ENCODE assay signal across 20 mouse cellular contexts in the genomic region with DNA sequence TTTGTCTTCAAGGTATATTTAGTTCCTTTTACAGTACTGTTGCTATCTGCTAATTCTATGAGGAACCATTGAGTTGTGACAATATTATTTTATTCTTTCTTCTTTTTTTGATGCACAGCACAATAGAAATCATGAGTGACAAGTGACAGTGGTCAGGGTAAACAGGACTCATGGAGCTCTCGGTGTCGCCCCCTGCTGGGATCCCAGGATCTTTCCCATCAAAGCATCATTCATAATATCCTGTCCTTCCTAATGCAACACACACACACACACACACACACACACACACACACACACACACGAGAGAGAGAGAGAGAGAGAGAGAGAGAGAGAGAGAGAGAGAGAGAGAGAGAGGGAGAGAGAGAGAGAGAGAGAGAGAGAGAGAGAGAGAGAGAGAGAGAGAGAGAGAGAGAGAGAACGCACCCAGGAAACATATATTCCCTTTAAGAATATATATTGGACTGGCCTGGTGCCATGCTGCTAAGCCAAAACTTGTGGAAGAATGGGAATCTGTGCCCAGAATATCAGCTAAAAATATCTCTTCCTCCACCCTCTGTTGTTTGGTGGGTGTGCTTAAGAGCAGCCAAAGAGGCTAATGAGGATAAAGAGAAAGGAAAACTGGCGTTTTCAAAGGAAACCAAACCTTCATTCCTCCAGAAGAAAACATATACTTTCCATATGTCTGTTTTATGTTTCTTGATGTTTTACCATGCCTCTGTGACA.
A peak's percentile ranks its signal among the peaks of the same experiment; 100 is the strongest.
DNase-seq lines count a peak whose midpoint lies in the region; ATAC-seq and TF ChIP-seq lines count a peak whose summit lies in the region.
"Had no signal": no experiment of that assay in that cellular context is flagged by ENCODE, and none has a peak within 500 bp of the region (broad histone marks: within the 10 kb centered on the region; RNA-seq: fewer than 3 reads in every experiment).

No protein-coding gene starts in this region.

- 64% methylated on average over 4 of the region's 5 CpGs for WGBS in forebrain, postnatal 0 days
- 86% methylated on average over 4 of the region's 5 CpGs for WGBS in forebrain, embryonic 12.5 days
- WGBS in limb, embryonic 15.5 days, result 60% methylated on average over 4 of the region's 5 CpGs
- WGBS in kidney, embryonic 14.5 days, result 73% methylated on average over 5 of the region's 5 CpGs

- H3K27me3 ChIP-seq in forebrain, postnatal 0 days (ENCODE audit: insufficient read depth, low read length), result no peaks in the 10 kb centered on the region
- H3K27me3 ChIP-seq in forebrain, embryonic 12.5 days, result no peaks in the 10 kb centered on the region
- no peaks in the 10 kb centered on the region for H3K27me3 ChIP-seq in ES-Bruce4 (ENCODE audit: control insufficient read depth, insufficient read depth, low read length, poor library complexity, severe bottlenecking)
- no peaks in the 10 kb centered on the region for H3K27me3 ChIP-seq in limb, embryonic 15.5 days
- no peaks in the 10 kb centered on the region for H3K27me3 ChIP-seq in kidney, embryonic 14.5 days (ENCODE audit: control insufficient read depth, insufficient read depth, low read length)
- H3K27me3 ChIP-seq: liver, embryonic 15.5 days had no signal

- no peak for TF ChIP-seq EP300 in ES-Bruce4 (IDR thresholded peaks at IDR 0.05; ENCODE audit: insufficient read depth, low read depth, low read length)

- H3K27ac ChIP-seq in forebrain, postnatal 0 days (ENCODE audit: low read depth, low read length), result no peak overlapping the region
- no peak overlapping the region for H3K27ac ChIP-seq in forebrain, embryonic 12.5 days
- no peak overlapping the region for H3K27ac ChIP-seq in ES-Bruce4 (ENCODE audit: insufficient read depth, low read length)
- H3K27ac ChIP-seq in limb, embryonic 15.5 days, result 0 out of 2 replicates have a peak overlapping the region, but pooled peaks have one; percentile 17
- H3K27ac ChIP-seq in kidney, embryonic 14.5 days (ENCODE audit: low read depth, low read length), result no peak overlapping the region
- H3K27ac ChIP-seq: heart, embryonic 10.5 days; hindbrain, embryonic 15.5 days; liver, embryonic 15.5 days had no signal

- DNase-seq in forebrain, postnatal 0 days, result peak; percentile 85
- peak; percentile 63 for DNase-seq in brain, embryonic 14.5 days (ENCODE audit: low read depth)
- no peak for DNase-seq in gastrocnemius, adult 8-10 months (ENCODE audit: low spot score in 2 of 2)
- DNase-seq in thymus, postnatal 0 days (ENCODE audit: low spot score), result no peak
- DNase-seq: adrenal gland, adult 8-10 months; cerebellum, adult 9-11 months; gastrocnemius, postnatal 25 days; heart, postnatal 14 days; kidney, adult 11 months; kidney, postnatal 36 days; lung, postnatal 4 days; midbrain, embryonic 14.5 days had no signal

- TF ChIP-seq CTCF in forebrain, postnatal 0 days (IDR thresholded peaks at IDR 0.05; ENCODE audit: low read depth), result 0 out of 2 replicates have a peak, but pooled peaks have one; percentile 2
- TF ChIP-seq CTCF in ES-Bruce4 (IDR thresholded peaks at IDR 0.05; ENCODE audit: low read depth, low read length), result peak; percentile 29
- no peak for TF ChIP-seq CTCF in brain, embryonic 14.5 days (IDR thresholded peaks at IDR 0.05; ENCODE audit: borderline replicate concordance, extremely low read depth, insufficient read depth, insufficient read length)

- ATAC-seq in forebrain, postnatal 0 days, result peak; percentile 80
- ATAC-seq in forebrain, embryonic 12.5 days (ENCODE audit: low FRiP score), result no peak
- no peak for ATAC-seq in limb, embryonic 15.5 days (ENCODE audit: insufficient number of reproducible peaks, low FRiP score, low TSS enrichment, low read depth)
- ATAC-seq in kidney, embryonic 14.5 days (ENCODE audit: low FRiP score, low TSS enrichment), result no peak

- H3K4me2 ChIP-seq in forebrain, postnatal 0 days (ENCODE audit: low read depth), result no peak overlapping the region
- no peak overlapping the region for H3K4me2 ChIP-seq in forebrain, embryonic 12.5 days
- H3K4me2 ChIP-seq in limb, embryonic 15.5 days, result no peak overlapping the region
- H3K4me2 ChIP-seq in kidney, embryonic 14.5 days (replicated peaks; ENCODE audit: low read depth, low read length), result no peak overlapping the region
- H3K4me2 ChIP-seq: hindbrain, embryonic 15.5 days; liver, embryonic 15.5 days had no signal

- no peak overlapping the region for H3K4me3 ChIP-seq in forebrain, postnatal 0 days (ENCODE audit: low read depth, low read length)
- H3K4me3 ChIP-seq in forebrain, embryonic 12.5 days (replicated peaks), result no peak overlapping the region
- no peak overlapping the region for H3K4me3 ChIP-seq in ES-Bruce4 (ENCODE audit: low read depth, low read length)
- H3K4me3 ChIP-seq in limb, embryonic 15.5 days, result no peak overlapping the region
- no peak overlapping the region for H3K4me3 ChIP-seq in kidney, embryonic 14.5 days (ENCODE audit: low read length)
- H3K4me3 ChIP-seq: heart, embryonic 10.5 days; hindbrain, embryonic 15.5 days; liver, embryonic 15.5 days had no signal

- TF ChIP-seq POLR2A in ES-Bruce4 (IDR thresholded peaks at IDR 0.05; ENCODE audit: insufficient read depth, low read length), result no peak
- TF ChIP-seq POLR2A in brain, embryonic 14.5 days (IDR thresholded peaks at IDR 0.05; ENCODE audit: borderline replicate concordance, extremely low read depth, insufficient read depth, insufficient read length, poor library complexity, severe bottlenecking), result no peak

- H3K9me3 ChIP-seq in forebrain, postnatal 0 days (ENCODE audit: low read length), result no peaks in the 10 kb centered on the region
- H3K9me3 ChIP-seq in forebrain, embryonic 12.5 days, result no peaks in the 10 kb centered on the region
- H3K9me3 ChIP-seq in ES-Bruce4 (replicated peaks; ENCODE audit: control insufficient read depth, insufficient read depth, low read length, poor library complexity, severe bottlenecking), result no peaks in the 10 kb centered on the region
- no peaks in the 10 kb centered on the region for H3K9me3 ChIP-seq in limb, embryonic 15.5 days
- no peaks in the 10 kb centered on the region for H3K9me3 ChIP-seq in kidney, embryonic 14.5 days (ENCODE audit: control insufficient read depth, low read length)
- H3K9me3 ChIP-seq: heart, embryonic 10.5 days; hindbrain, embryonic 15.5 days; liver, embryonic 15.5 days had no signal

- H3K9ac ChIP-seq in forebrain, postnatal 0 days, result no peak overlapping the region
- no peak overlapping the region for H3K9ac ChIP-seq in forebrain, embryonic 12.5 days
- no peak overlapping the region for H3K9ac ChIP-seq in ES-Bruce4 (ENCODE audit: low read depth, poor library complexity, severe bottlenecking)
- H3K9ac ChIP-seq in limb, embryonic 15.5 days, result no peak overlapping the region
- H3K9ac ChIP-seq in kidney, embryonic 14.5 days (ENCODE audit: low read depth, low read length), result no peak overlapping the region
- H3K9ac ChIP-seq: hindbrain, embryonic 15.5 days; liver, embryonic 15.5 days had no signal

- H3K4me1 ChIP-seq in forebrain, postnatal 0 days (ENCODE audit: insufficient read depth), result no peaks in the 10 kb centered on the region
- H3K4me1 ChIP-seq in forebrain, embryonic 12.5 days, result peaks cover 7% of the 10 kb centered on the region
- H3K4me1 ChIP-seq in ES-Bruce4 (ENCODE audit: control insufficient read depth, insufficient read depth, low read length), result no peaks in the 10 kb centered on the region
- H3K4me1 ChIP-seq in limb, embryonic 15.5 days, result peaks cover 4% of the 10 kb centered on the region; the same call in 1 of the 2 replicates
- H3K4me1 ChIP-seq in kidney, embryonic 14.5 days (ENCODE audit: control insufficient read depth, insufficient read depth, low read length), result no peaks in the 10 kb centered on the region
- H3K4me1 ChIP-seq: heart, embryonic 10.5 days; liver, embryonic 15.5 days had no signal

- no peaks in the 10 kb centered on the region for H3K36me3 ChIP-seq in forebrain, postnatal 0 days (ENCODE audit: insufficient read depth)
- H3K36me3 ChIP-seq in forebrain, embryonic 12.5 days (replicated peaks), result no peaks in the 10 kb centered on the region
- H3K36me3 ChIP-seq in ES-Bruce4 (ENCODE audit: control insufficient read depth, insufficient read depth, low read length, poor library complexity, severe bottlenecking), result no peaks in the 10 kb centered on the region
- no peaks in the 10 kb centered on the region for H3K36me3 ChIP-seq in limb, embryonic 15.5 days
- H3K36me3 ChIP-seq in kidney, embryonic 14.5 days (ENCODE audit: control insufficient read depth, insufficient read depth, low read length), result no peaks in the 10 kb centered on the region
- H3K36me3 ChIP-seq: G1E; heart, embryonic 10.5 days; hindbrain, embryonic 15.5 days; liver, embryonic 15.5 days had no signal

Comparison
In these comparisons a context has a peak if more than half of its experiments do, and no peak if none do; other contexts are left out.
1. DNase-seq: peak in forebrain, postnatal 0 days (single experiment) and brain, embryonic 14.5 days (single experiment); none in gastrocnemius, adult 8-10 months (0 of 2) and thymus, postnatal 0 days (single experiment).